Comparison of ENCODE assay signal across 8 mouse cellular contexts in genomic region chr12:112620354-112621061, GRCm38 (mm10). TPM values are rescaled to one million over a fixed set of nuclear protein-coding genes. Genes with fewer than 3 reads are reported as not detected.
DNase-seq lines count a peak whose midpoint lies in the region; ATAC-seq and TF ChIP-seq lines count a peak whose summit lies in the region.

No protein-coding gene starts in this region.

- peak overlapping the region; percentile 46; the same call in 1 of the 2 replicates for H3K27ac ChIP-seq in cerebellum, adult 2 months (ENCODE audit: insufficient read depth, low read length)
- H3K27ac ChIP-seq in forebrain, postnatal 0 days (ENCODE audit: low read depth, low read length): no peak overlapping the region
- no peak overlapping the region for H3K27ac ChIP-seq in liver, embryonic 12.5 days

- no peaks in the 10 kb centered on the region for H3K79me3 ChIP-seq in C2C12 (ENCODE audit: low read depth)

- peak overlapping the region; percentile 78 for H3ac ChIP-seq in C2C12 (ENCODE audit: control insufficient read depth, insufficient read length, low read depth)

- 0 out of 2 replicates have a peak, but pooled peaks cover 10% of the 10 kb centered on the region for H3K4me1 ChIP-seq in cerebellum, adult 2 months (ENCODE audit: control insufficient read depth, insufficient read depth, low read length)
- 0 out of 2 replicates have a peak, but pooled peaks cover 9% of the 10 kb centered on the region for H3K4me1 ChIP-seq in forebrain, postnatal 0 days (ENCODE audit: insufficient read depth)
- peaks cover 64% of the 10 kb centered on the region for H3K4me1 ChIP-seq in liver, embryonic 12.5 days

- ATAC-seq in cerebellum, adult (ENCODE audit: insufficient number of reproducible peaks, low FRiP score, low TSS enrichment): no peak
- no peak for ATAC-seq in forebrain, postnatal 0 days
- ATAC-seq in liver, embryonic 12.5 days: no peak
- no peak for ATAC-seq in megakaryocyte-erythroid progenitor cell, adult 5-6 weeks (replicated peaks; ENCODE audit: low FRiP score, low TSS enrichment, poor library complexity, severe bottlenecking)

- H3K36me3 ChIP-seq in C2C12 (ENCODE audit: control insufficient read depth, insufficient read depth): peaks cover 3% of the 10 kb centered on the region
- H3K36me3 ChIP-seq in forebrain, postnatal 0 days (ENCODE audit: insufficient read depth): no peaks in the 10 kb centered on the region
- no peaks in the 10 kb centered on the region for H3K36me3 ChIP-seq in liver, embryonic 12.5 days

- peak overlapping the region; percentile 53 for H3K4me3 ChIP-seq in cerebellum, adult 2 months (replicated peaks; ENCODE audit: insufficient read depth, low read depth, low read length)
- peak overlapping the region; percentile 30 for H3K4me3 ChIP-seq in C2C12 (ENCODE audit: insufficient read depth, poor library complexity, severe bottlenecking)
- peak overlapping the region; percentile 49 for H3K4me3 ChIP-seq in forebrain, postnatal 0 days (ENCODE audit: low read depth, low read length)
- peak overlapping the region; percentile 54 for H3K4me3 ChIP-seq in liver, embryonic 12.5 days

- WGBS in cerebellum, adult 2 months: 33% methylated on average over 16 of the region's 16 CpGs
- WGBS in forebrain, postnatal 0 days: 17% methylated on average over 16 of the region's 16 CpGs
- 12% methylated on average over 16 of the region's 16 CpGs for WGBS in liver, embryonic 12.5 days (ENCODE audit: insufficient replicate concordance)

- no peak for TF ChIP-seq CTCF in cerebellum, adult 2 months (IDR thresholded peaks at IDR 0.05; ENCODE audit: borderline replicate concordance, insufficient read depth, low read depth, low read length)
- no peak for TF ChIP-seq CTCF in C2C12 (IDR thresholded peaks at IDR 0.05; ENCODE audit: control insufficient read depth, insufficient read depth, insufficient read length)
- no peak for TF ChIP-seq CTCF in forebrain, postnatal 0 days (IDR thresholded peaks at IDR 0.05; ENCODE audit: low read depth)

- peak overlapping the region; percentile 96 for H3K4me2 ChIP-seq in forebrain, postnatal 0 days (ENCODE audit: low read depth)
- H3K4me2 ChIP-seq in liver, embryonic 12.5 days: peak overlapping the region; percentile 80

- no peaks in the 10 kb centered on the region for H3K27me3 ChIP-seq in cerebellum, adult 2 months (ENCODE audit: control insufficient read depth, insufficient read depth, low read length)
- no peaks in the 10 kb centered on the region for H3K27me3 ChIP-seq in C2C12 (ENCODE audit: control insufficient read depth, insufficient read depth, insufficient read length)
- H3K27me3 ChIP-seq in forebrain, postnatal 0 days (ENCODE audit: insufficient read depth, low read length): no peaks in the 10 kb centered on the region; the same call in 1 of the 2 replicates
- peaks cover 51% of the 10 kb centered on the region for H3K27me3 ChIP-seq in liver, embryonic 12.5 days (replicated peaks)

- no peak for DNase-seq in cerebellum, adult 2 months
- DNase-seq in forebrain, postnatal 0 days: no peak
- peak; percentile 34 for DNase-seq in thymus, postnatal 0 days (ENCODE audit: low spot score)
- no peak for DNase-seq in adrenal gland, postnatal 36 days

- no peaks in the 10 kb centered on the region for H3K79me2 ChIP-seq in C2C12 (ENCODE audit: control insufficient read depth, insufficient read depth)

- peak overlapping the region; percentile 68 for H3K9ac ChIP-seq in forebrain, postnatal 0 days
- peak overlapping the region; percentile 65 for H3K9ac ChIP-seq in liver, embryonic 12.5 days

- TF ChIP-seq POLR2A in cerebellum, adult 2 months (IDR thresholded peaks at IDR 0.05; ENCODE audit: borderline replicate concordance, insufficient read depth, low read length): no peak

- H3K9me3 ChIP-seq in forebrain, postnatal 0 days (ENCODE audit: low read length): no peaks in the 10 kb centered on the region
- H3K9me3 ChIP-seq in liver, embryonic 12.5 days (replicated peaks): no peaks in the 10 kb centered on the region

TF ChIP-seq in C2C12, 6 proteins besides CTCF, POLR2A, EP300 and RAD21:
- TF ChIP-seq USF1 (IDR thresholded peaks at IDR 0.05; ENCODE audit: low read depth) (no peak), MAX (IDR thresholded peaks at IDR 0.05) (no peak), MYOG (IDR thresholded peaks at IDR 0.05; ENCODE audit: control insufficient read depth, extremely low read depth, insufficient read length) (no peak), MYOD1 (IDR thresholded peaks at IDR 0.05; ENCODE audit: control insufficient read depth, insufficient read length, low read depth) (no peak), CEBPB (IDR thresholded peaks at IDR 0.05; ENCODE audit: low read depth) (no peak), FOSL1 (IDR thresholded peaks at IDR 0.05; ENCODE audit: insufficient read depth, low read length, poor library complexity, severe bottlenecking) (no peak)
TF ChIP-seq in C2C12: peak in this region for 0.

RNA-seq across cellular contexts. Expression of gene Adssl1, which starts 0.7 kb away (rescaled TPM):
- polyA plus RNA-seq in cerebellum, adult 2 months (2012; rRNA removed): 69.3 and 72.0 TPM in 2 replicates
- polyA plus RNA-seq in C2C12 (2012; fragmentation: generic; extraction: Trizol): 10.1 TPM
- total RNA-seq in forebrain, postnatal 0 days (2014; rRNA removed): 1.8 and 2.2 TPM in 2 replicates
- polyA plus RNA-seq in forebrain, postnatal 0 days (2015; fragmentation: Nextera tagmentation; extraction: Ambion mirVana): 3.4 and 4.7 TPM in 2 replicates
- polyA plus RNA-seq in liver, embryonic 12.5 days (2016; fragmentation: Nextera tagmentation; extraction: Ambion mirVana): 5.2 and 5.6 TPM in 2 replicates
- polyA plus RNA-seq in thymus, postnatal 0 days (2015; fragmentation: Nextera tagmentation; extraction: Ambion mirVana): 10.1 and 10.6 TPM in 2 replicates
- 10 to 100 TPM; 21.8 to 22.7 TPM for total RNA-seq in adrenal gland, postnatal 36 days (2021)
- total RNA-seq in megakaryocyte-erythroid progenitor cell, adult 5-6 weeks (2014; fragmentation: Nextera tagmentation): 3.7 and 6.2 TPM in 2 replicates
- total RNA-seq in megakaryocyte-erythroid progenitor cell, adult 5-6 weeks (2017): 5.0 and 5.8 TPM in 2 replicates

RNA-seq across cellular contexts. Expression of gene Siva1, which starts 24.0 kb away (rescaled TPM):
- 33.6 and 34.6 TPM in 2 replicates for polyA plus RNA-seq in cerebellum, adult 2 months (2012; rRNA removed)
- polyA plus RNA-seq in C2C12 (2012; fragmentation: generic; extraction: Trizol): 164 TPM
- 28.0 and 31.4 TPM in 2 replicates for total RNA-seq in forebrain, postnatal 0 days (2014; rRNA removed)
- 50.5 and 61.5 TPM in 2 replicates for polyA plus RNA-seq in forebrain, postnatal 0 days (2015; fragmentation: Nextera tagmentation; extraction: Ambion mirVana)
- 126 and 137 TPM in 2 replicates for polyA plus RNA-seq in liver, embryonic 12.5 days (2016; fragmentation: Nextera tagmentation; extraction: Ambion mirVana)
- polyA plus RNA-seq in thymus, postnatal 0 days (2015; fragmentation: Nextera tagmentation; extraction: Ambion mirVana): 174 and 203 TPM in 2 replicates
- total RNA-seq in adrenal gland, postnatal 36 days (2021): 10 to 100 TPM; 45.4 to 46.9 TPM
- 168 and 170 TPM in 2 replicates for total RNA-seq in megakaryocyte-erythroid progenitor cell, adult 5-6 weeks (2014; fragmentation: Nextera tagmentation)
- total RNA-seq in megakaryocyte-erythroid progenitor cell, adult 5-6 weeks (2017): 169 and 202 TPM in 2 replicates

RNA-seq across cellular contexts. Expression of gene Inf2, which starts 31.9 kb away (rescaled TPM):
- 34.9 and 41.8 TPM in 2 replicates for polyA plus RNA-seq in cerebellum, adult 2 months (2012; rRNA removed)
- polyA plus RNA-seq in C2C12 (2012; fragmentation: generic; extraction: Trizol): 118 TPM
- 9.8 and 10.8 TPM in 2 replicates for total RNA-seq in forebrain, postnatal 0 days (2014; rRNA removed)
- 1.1 and 1.2 TPM in 2 replicates for polyA plus RNA-seq in forebrain, postnatal 0 days (2015; fragmentation: Nextera tagmentation; extraction: Ambion mirVana)
- polyA plus RNA-seq in liver, embryonic 12.5 days (2016; fragmentation: Nextera tagmentation; extraction: Ambion mirVana): 2.2 and 2.7 TPM in 2 replicates
- 2.2 and 3.1 TPM in 2 replicates for polyA plus RNA-seq in thymus, postnatal 0 days (2015; fragmentation: Nextera tagmentation; extraction: Ambion mirVana)
- 10 to 100 TPM; 23.3 to 27.7 TPM for total RNA-seq in adrenal gland, postnatal 36 days (2021)
- total RNA-seq in megakaryocyte-erythroid progenitor cell, adult 5-6 weeks (2014; fragmentation: Nextera tagmentation): 10.8 and 11.3 TPM in 2 replicates
- 2.4 and 4.6 TPM in 2 replicates for total RNA-seq in megakaryocyte-erythroid progenitor cell, adult 5-6 weeks (2017)

RNA-seq across cellular contexts. Expression of gene Akt1, which starts 54.2 kb away (rescaled TPM):
- polyA plus RNA-seq in cerebellum, adult 2 months (2012; rRNA removed): 163 and 177 TPM in 2 replicates
- polyA plus RNA-seq in C2C12 (2012; fragmentation: generic; extraction: Trizol): 297 TPM
- 213 and 215 TPM in 2 replicates for total RNA-seq in forebrain, postnatal 0 days (2014; rRNA removed)
- polyA plus RNA-seq in forebrain, postnatal 0 days (2015; fragmentation: Nextera tagmentation; extraction: Ambion mirVana): 117 TPM in 2 replicates
- 76.6 and 81.8 TPM in 2 replicates for polyA plus RNA-seq in liver, embryonic 12.5 days (2016; fragmentation: Nextera tagmentation; extraction: Ambion mirVana)
- polyA plus RNA-seq in thymus, postnatal 0 days (2015; fragmentation: Nextera tagmentation; extraction: Ambion mirVana): 60.8 and 80.4 TPM in 2 replicates
- total RNA-seq in adrenal gland, postnatal 36 days (2021): 100 to 1,000 TPM; 256 to 378 TPM
- total RNA-seq in megakaryocyte-erythroid progenitor cell, adult 5-6 weeks (2014; fragmentation: Nextera tagmentation): 101 and 119 TPM in 2 replicates
- 42.9 and 71.8 TPM in 2 replicates for total RNA-seq in megakaryocyte-erythroid progenitor cell, adult 5-6 weeks (2017)

RNA-seq across cellular contexts. Expression of gene Zbtb42, which starts 58.1 kb away (rescaled TPM):
- polyA plus RNA-seq in cerebellum, adult 2 months (2012; rRNA removed): 1.5 and 1.8 TPM in 2 replicates
- polyA plus RNA-seq in C2C12 (2012; fragmentation: generic; extraction: Trizol): 4.2 TPM
- total RNA-seq in forebrain, postnatal 0 days (2014; rRNA removed): 1.0 and 3.5 TPM in 2 replicates
- polyA plus RNA-seq in forebrain, postnatal 0 days (2015; fragmentation: Nextera tagmentation; extraction: Ambion mirVana): 0.77 and 1.2 TPM in 2 replicates
- 1.0 and 1.2 TPM in 2 replicates for polyA plus RNA-seq in liver, embryonic 12.5 days (2016; fragmentation: Nextera tagmentation; extraction: Ambion mirVana)
- 2.6 and 2.8 TPM in 2 replicates for polyA plus RNA-seq in thymus, postnatal 0 days (2015; fragmentation: Nextera tagmentation; extraction: Ambion mirVana)
- total RNA-seq in adrenal gland, postnatal 36 days (2021): 1 to 10 TPM; 5.0 to 9.0 TPM
- 0.33 and 0.67 TPM in 2 replicates for total RNA-seq in megakaryocyte-erythroid progenitor cell, adult 5-6 weeks (2014; fragmentation: Nextera tagmentation)
- total RNA-seq in megakaryocyte-erythroid progenitor cell, adult 5-6 weeks (2017): 0.11 and 6.8 TPM in 2 replicates
